Mouse (Mus musculus) forebrain, embryonic 14.5 days (tissue): ENCODE results near the gene Tcf15. TPM values are rescaled to one million over a fixed set of nuclear protein-coding genes. Genes with fewer than 3 reads are reported as not detected.
A peak's percentile ranks its signal among the peaks of the same experiment; 100 is the strongest.

Experiments
- ATAC-seq: fragments of 200-750 bp; cut with Nextera tagmentation; 2 replicates; pipeline ENCODE4 v1.8.0; 2017; ENCODE audit warnings: mild to moderate bottlenecking, moderate library complexity
- DNase-seq: peaks from one replicate; pipeline ENCODE4 v3.0.0-alpha.2; 2015; ENCODE audit warnings: low spot score
- H3K27ac ChIP-seq: fragments of 300-500 bp; sonication (generic); 2 replicates; pipeline ENCODE4 v1.5.1; 2014; ENCODE audit warnings: low read depth, mild to moderate bottlenecking, control low read depth, low read length, moderate library complexity
- H3K27me3 ChIP-seq: fragments of 300-500 bp; sonication (generic); replicated peaks from 2 replicates; pipeline ENCODE4 v1.6.1; 2014; ENCODE audit warnings: low read length, control low read depth, mixed read lengths; ENCODE audit not compliant: control insufficient read depth, insufficient read depth
- H3K36me3 ChIP-seq: fragments of 300-500 bp; sonication (generic); 2 replicates; pipeline ENCODE4 v1.6.1; 2014; ENCODE audit warnings: low read length, control low read depth; ENCODE audit not compliant: control insufficient read depth, insufficient read depth
- H3K4me1 ChIP-seq: fragments of 300-500 bp; sonication (generic); 2 replicates; pipeline ENCODE4 v1.6.1; 2014; ENCODE audit warnings: antibody characterized with exemption, low read length, control low read depth; ENCODE audit not compliant: control insufficient read depth, insufficient read depth
- H3K4me2 ChIP-seq: fragments of 300-500 bp; sonication (generic); 2 replicates; pipeline ENCODE4 v1.6.1; 2014; ENCODE audit warnings: mild to moderate bottlenecking, control low read depth, low read length
- H3K4me3 ChIP-seq: fragments of 300-500 bp; sonication (generic); 2 replicates; pipeline ENCODE4 v1.5.1; 2014; ENCODE audit warnings: low read depth, low read length, control low read depth
- H3K9ac ChIP-seq: fragments of 300-500 bp; sonication (generic); 2 replicates; pipeline ENCODE4 v1.6.1; 2014; ENCODE audit warnings: mild to moderate bottlenecking, low read length, control low read depth, moderate library complexity
- H3K9me3 ChIP-seq: fragments of 300-500 bp; sonication (generic); replicated peaks from 2 replicates; pipeline ENCODE4 v1.6.1; 2016; ENCODE audit warnings: low read length, control low read depth, mixed read lengths; ENCODE audit not compliant: control insufficient read depth
- WGBS: fragments of 180-500 bp; shearing (Covaris S2); extraction: QIAGEN DNeasy Blood & Tissue Kit; methylation state at CpG from one replicate; pipeline ENCODE4 v1.1.7; 2014; 5-methylcytosine and 5-hydroxymethylcytosine counted together
- polyA plus RNA-seq: library from polyadenylated mRNA; unstranded; fragments of >200 nt; fragmentation: Nextera tagmentation; extraction: Ambion mirVana; gene quantifications from 2 replicates; pipeline ENCODE4 v1.2.1, GENCODE M21; 2014

Tcf15 gene
- polyA plus RNA-seq, 1 experiment from 2014 or later: 1.1 TPM

DNA sequence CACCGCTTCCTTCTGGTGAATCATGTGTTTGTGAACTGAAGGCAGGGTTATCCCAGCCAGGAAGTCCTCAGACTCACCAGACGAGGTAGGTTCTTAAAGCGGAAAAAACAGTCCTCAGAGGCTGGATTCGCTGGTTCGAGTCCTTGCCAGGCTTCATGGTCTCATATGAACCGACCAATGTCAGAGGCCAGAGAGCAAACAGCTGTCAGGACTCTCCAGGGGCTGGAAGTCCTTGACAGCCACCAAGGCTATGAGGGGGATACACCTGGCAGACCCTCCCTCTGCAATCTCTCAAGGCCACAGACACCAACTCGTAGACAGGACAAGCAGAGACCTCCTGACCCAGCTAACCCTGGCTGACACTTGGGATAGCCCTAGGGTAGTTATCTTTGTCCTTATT is 45.9 kb downstream of the Tcf15 start:
- DNase-seq (no peak), ATAC-seq (no peak)
- no peak overlapping the region for H3K9ac ChIP-seq
- H3K27ac ChIP-seq: no peak overlapping the region
- H3K4me3 ChIP-seq: no peak overlapping the region
- H3K27me3 ChIP-seq: no peaks in the 10 kb centered on the region
- H3K9me3 ChIP-seq: no peaks in the 10 kb centered on the region
- H3K36me3 ChIP-seq: no peaks in the 10 kb centered on the region
- H3K4me2 ChIP-seq: no peak overlapping the region
- WGBS: 84% methylated on average over 7 of the region's 7 CpGs
- no peaks in the 10 kb centered on the region for H3K4me1 ChIP-seq

DNA sequence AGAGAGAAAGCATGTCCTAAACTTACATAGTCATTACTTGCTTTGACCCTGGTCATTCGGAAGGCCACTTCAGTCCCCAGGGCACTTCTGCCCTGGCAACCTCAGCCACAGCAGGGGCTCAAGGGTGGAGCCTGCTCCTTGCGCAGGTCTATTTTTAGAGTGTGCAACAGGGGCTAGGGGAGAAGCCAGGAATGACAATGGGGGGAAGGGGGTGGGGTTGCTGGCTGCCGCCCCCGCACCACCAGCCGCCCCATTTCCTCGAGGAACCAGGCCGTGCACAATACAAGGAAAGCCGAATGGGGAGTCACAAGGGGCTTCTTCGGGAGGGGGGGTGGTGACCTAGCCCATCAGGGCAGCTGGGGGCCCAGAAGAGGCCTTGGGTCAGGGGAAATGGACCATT is 46.3 kb downstream of the Tcf15 start:
- Histone ChIP-seq H3K4me3 (no peak overlapping the region), H3K27ac (no peak overlapping the region), H3K36me3 (no peaks in the 10 kb centered on the region), H3K4me2 (no peak overlapping the region), H3K9ac (no peak overlapping the region), H3K27me3 (no peaks in the 10 kb centered on the region), H3K9me3 (no peaks in the 10 kb centered on the region), H3K4me1 (no peaks in the 10 kb centered on the region)
- ATAC-seq (no peak), DNase-seq (no peak)
- 61% methylated on average over 9 of the region's 9 CpGs for WGBS

DNA sequence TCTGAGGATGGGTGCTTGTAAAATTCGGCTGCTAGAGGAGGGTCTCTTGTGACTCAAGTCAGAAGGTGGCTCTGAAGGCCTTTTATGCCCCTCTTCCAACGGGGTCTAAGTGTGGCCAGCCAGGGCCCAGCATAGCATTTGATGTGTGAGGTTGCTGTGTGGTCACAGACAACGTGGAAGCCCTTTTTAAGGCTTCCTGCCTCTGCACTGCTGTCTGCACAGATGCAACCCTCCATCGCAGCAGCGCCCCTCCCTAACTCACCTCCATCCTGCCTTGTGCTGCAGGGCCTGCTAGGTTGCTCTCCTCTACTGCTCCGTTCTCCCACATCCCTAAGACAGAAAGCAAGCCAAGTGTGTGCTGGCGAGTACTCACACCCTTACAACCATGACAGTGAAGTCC is 46.8 kb downstream of the Tcf15 start:
- no peak overlapping the region for H3K4me3 ChIP-seq
- no peaks in the 10 kb centered on the region for H3K36me3 ChIP-seq
- H3K4me1 ChIP-seq: no peaks in the 10 kb centered on the region
- H3K9ac ChIP-seq: no peak overlapping the region
- H3K4me2 ChIP-seq: no peak overlapping the region
- DNase-seq (no peak), ATAC-seq (no peak)
- no peaks in the 10 kb centered on the region for H3K27me3 ChIP-seq
- H3K9me3 ChIP-seq: no peaks in the 10 kb centered on the region
- WGBS: 75% methylated on average over 7 of the region's 7 CpGs
- no peak overlapping the region for H3K27ac ChIP-seq

DNA sequence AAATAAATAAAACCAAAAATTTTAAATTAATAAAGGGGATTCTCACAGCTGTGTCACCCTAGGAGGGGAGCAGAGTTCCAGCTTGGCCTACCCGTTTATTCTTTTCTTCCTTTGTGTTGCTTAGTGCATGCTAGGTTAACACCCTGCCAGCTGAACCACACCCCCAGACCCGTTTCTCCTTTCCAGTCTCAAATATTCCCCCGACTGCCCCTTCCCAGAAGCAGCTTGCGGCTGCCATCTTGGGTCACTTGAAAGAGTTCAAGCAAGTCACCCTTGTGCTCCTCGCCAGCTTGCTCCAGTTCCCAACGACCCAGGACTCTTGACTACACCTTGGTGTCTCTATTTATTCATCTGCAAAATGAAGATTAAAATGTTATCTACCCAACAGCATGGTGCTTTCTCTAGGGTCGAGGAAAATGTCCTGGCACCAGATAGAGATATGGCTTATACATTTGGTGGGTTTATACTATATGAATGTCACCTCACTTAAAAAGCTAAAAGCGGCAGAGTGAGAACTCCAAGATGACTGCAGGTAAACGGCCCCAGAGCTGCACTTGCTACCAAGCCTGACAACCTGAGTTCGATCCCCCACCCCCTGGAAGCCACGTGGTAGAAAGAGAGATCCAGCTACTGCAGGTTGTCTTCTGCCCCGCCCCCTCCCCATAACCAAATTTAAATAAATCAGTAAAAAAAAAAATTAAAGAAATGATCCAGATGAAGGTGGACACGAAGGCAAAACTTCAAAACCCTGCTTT is 49.4 kb downstream of the Tcf15 start:
- Histone ChIP-seq H3K9ac (no peak overlapping the region), H3K27me3 (no peaks in the 10 kb centered on the region), H3K27ac (no peak overlapping the region), H3K4me3 (no peak overlapping the region), H3K9me3 (no peaks in the 10 kb centered on the region), H3K36me3 (no peaks in the 10 kb centered on the region), H3K4me2 (no peak overlapping the region), H3K4me1 (no peaks in the 10 kb centered on the region)
- 75% methylated on average over 13 of the region's 13 CpGs for WGBS
- ATAC-seq (no peak), DNase-seq (no peak)

DNA sequence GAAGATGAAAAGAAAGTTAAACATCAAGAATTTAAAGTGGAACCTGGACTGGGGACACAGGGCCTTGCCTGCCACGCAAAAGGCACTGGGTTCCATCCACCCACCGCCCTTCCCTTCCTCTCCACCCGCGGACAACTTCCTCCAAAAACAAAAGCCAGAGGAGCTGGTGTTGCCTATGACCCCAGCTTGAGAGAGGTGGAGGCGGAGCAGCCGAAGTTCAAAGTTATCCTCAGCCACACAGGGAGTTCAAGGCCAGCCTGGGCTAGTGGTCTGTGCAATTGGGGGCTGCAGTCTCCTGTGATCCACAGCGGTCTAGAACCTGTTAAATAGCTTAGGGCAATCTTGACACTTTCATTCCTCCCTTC is 50.0 kb downstream of the Tcf15 start:
- Histone ChIP-seq H3K9me3 (no peaks in the 10 kb centered on the region), H3K9ac (no peak overlapping the region), H3K36me3 (no peaks in the 10 kb centered on the region), H3K4me3 (no peak overlapping the region), H3K4me2 (no peak overlapping the region), H3K27me3 (no peaks in the 10 kb centered on the region), H3K4me1 (no peaks in the 10 kb centered on the region), H3K27ac (no peak overlapping the region)
- WGBS: 69% methylated on average over 7 of the region's 7 CpGs
- DNase-seq (no peak), ATAC-seq (no peak)

DNA sequence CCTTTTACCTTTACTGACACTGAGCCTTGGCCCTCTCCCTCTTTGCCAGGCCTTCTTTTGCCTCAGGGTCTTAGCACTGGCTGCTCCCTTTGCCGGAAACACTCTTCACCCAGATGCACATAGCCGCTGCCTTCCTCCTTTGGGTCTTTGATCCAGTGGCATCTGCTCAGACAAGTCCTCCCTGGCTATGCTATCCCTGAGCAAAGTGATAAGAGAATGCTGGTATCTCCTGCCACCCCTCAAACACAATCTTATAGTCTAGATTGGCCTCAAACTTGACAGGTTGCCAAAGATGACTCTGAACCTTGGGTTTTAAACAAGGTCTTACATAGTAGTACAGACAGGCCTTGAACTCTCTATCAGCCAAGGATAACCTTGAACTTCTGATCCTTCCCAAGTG is 51.2 kb downstream of the Tcf15 start:
- no peak for ATAC-seq
- H3K4me1 ChIP-seq: no peaks in the 10 kb centered on the region
- no peaks in the 10 kb centered on the region for H3K36me3 ChIP-seq
- no peak overlapping the region for H3K9ac ChIP-seq
- no peak overlapping the region for H3K4me3 ChIP-seq
- DNase-seq: no peak
- H3K9me3 ChIP-seq: no peaks in the 10 kb centered on the region
- no peak overlapping the region for H3K4me2 ChIP-seq
- WGBS: 98% methylated on average over 2 of the region's 2 CpGs
- no peak overlapping the region for H3K27ac ChIP-seq
- H3K27me3 ChIP-seq: no peaks in the 10 kb centered on the region

DNA sequence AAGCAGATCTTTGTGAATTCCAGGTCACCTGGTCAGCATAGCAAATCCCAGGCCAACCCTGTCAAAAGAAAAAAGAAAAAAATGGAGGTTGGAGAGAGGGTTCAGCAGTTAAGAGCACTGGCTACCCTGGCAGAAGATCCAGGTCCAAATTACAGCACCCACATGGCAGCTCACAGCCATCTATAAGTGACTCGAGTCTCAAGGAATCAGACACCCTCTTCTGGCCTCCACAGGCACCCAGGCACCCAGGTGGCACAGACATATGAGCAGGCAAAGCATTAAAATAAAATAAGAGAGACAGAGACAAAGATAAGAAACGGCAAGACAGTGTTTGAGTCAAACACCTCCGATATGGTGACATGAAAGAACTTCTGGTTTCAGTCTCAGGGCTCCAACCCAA is 53.5 kb downstream of the Tcf15 start:
- DNase-seq (no peak), ATAC-seq (peak; percentile 62)
- H3K9ac ChIP-seq: no peak overlapping the region
- no peak overlapping the region for H3K27ac ChIP-seq
- no peaks in the 10 kb centered on the region for H3K36me3 ChIP-seq
- no peaks in the 10 kb centered on the region for H3K9me3 ChIP-seq
- WGBS: 47% methylated on average over 3 of the region's 3 CpGs
- no peak overlapping the region for H3K4me2 ChIP-seq
- no peak overlapping the region for H3K4me3 ChIP-seq
- H3K27me3 ChIP-seq: no peaks in the 10 kb centered on the region
- no peaks in the 10 kb centered on the region for H3K4me1 ChIP-seq

DNA sequence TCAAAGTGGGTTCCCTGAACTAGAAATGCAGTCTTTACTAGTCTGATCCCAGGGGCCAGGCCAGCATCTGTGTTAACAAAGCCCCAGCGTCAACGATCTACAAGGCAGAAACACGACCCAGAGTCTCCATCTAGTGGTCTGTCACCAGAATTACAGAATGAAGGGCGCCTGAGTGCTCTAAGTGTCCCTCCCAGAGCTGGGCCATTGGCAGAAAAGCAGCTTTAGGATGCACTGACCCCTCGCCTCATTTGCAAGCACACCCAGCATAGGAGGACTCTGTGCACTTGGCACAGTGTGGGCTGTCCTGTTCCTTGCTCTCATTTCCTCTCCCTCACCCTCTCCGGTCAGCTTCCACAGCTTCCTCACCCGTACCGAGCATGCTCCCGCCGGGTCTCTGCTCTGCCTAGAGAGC is 53.9 kb downstream of the Tcf15 start:
- H3K4me2 ChIP-seq: no peak overlapping the region
- H3K36me3 ChIP-seq: no peaks in the 10 kb centered on the region
- H3K9me3 ChIP-seq: no peaks in the 10 kb centered on the region
- no peak overlapping the region for H3K27ac ChIP-seq
- WGBS: 46% methylated on average over 10 of the region's 10 CpGs
- H3K9ac ChIP-seq: no peak overlapping the region
- H3K27me3 ChIP-seq: no peaks in the 10 kb centered on the region
- no peaks in the 10 kb centered on the region for H3K4me1 ChIP-seq
- DNase-seq (peak; percentile 95), ATAC-seq (peak; percentile 96)
- H3K4me3 ChIP-seq: no peak overlapping the region
